27 mouse cellular contexts compared by ENCODE assay signal in the genomic region with DNA sequence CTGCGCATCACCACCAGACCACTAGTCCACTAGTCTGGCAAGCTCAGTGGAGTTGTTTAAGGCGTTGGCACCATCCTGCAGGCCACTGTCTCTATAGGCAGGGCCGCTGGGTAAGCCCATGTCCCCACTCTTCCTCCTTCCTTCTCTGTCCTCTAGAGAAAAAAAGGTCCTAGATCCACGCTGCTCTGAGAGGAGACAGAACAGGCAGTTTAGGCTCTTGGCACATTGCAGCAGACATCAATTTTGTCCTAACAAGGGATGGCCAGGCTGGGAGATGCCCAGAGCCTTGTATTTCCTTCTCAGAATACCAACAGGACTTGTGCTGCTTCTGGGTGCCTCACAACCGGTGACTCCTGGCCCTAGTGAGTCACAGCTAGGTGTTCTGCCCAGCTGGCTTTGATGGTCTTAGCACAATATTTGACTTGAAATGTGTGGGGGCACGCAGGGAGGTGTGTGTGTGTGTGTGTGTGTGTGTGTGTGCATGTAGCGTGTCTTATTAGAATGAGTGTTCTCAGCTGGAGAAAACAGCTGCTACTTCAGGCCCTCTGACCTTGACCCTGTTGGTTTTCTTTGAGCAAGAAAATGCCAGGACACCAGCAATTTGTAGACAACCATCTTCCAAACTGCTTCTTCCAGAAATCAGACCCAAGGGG. TPM values are rescaled to one million over a fixed set of nuclear protein-coding genes. Genes with fewer than 3 reads are reported as not detected.
DNase-seq lines count a peak whose midpoint lies in the region; ATAC-seq and TF ChIP-seq lines count a peak whose summit lies in the region.
"Had no signal": no experiment of that assay in that cellular context is flagged by ENCODE, and none has a peak within 500 bp of the region (broad histone marks: within the 10 kb centered on the region; RNA-seq: fewer than 3 reads in every experiment).

No protein-coding gene starts in this region.

- TF ChIP-seq CTCF in kidney, adult 2 months (conservative IDR thresholded peaks at IDR 0.05; ENCODE audit: insufficient read depth, insufficient read length, low read depth, low read length) = no peak
- no peak for TF ChIP-seq CTCF in liver, postnatal 0 days (IDR thresholded peaks at IDR 0.05; ENCODE audit: low read depth)
- no peak for TF ChIP-seq CTCF in testis, adult 2 months (IDR thresholded peaks at IDR 0.05; ENCODE audit: control insufficient read depth, insufficient read depth, insufficient replicate concordance, low read depth, low read length)

- H3K9me3 ChIP-seq in liver, embryonic 12.5 days (replicated peaks) = no peaks in the 10 kb centered on the region
- H3K9me3 ChIP-seq in liver, postnatal 0 days (ENCODE audit: low read length) = no peaks in the 10 kb centered on the region
- H3K9me3 ChIP-seq: embryonic facial prominence, embryonic 12.5 days; heart, embryonic 12.5 days; liver, embryonic 13.5 days; lung, embryonic 15.5 days; midbrain, embryonic 10.5 days; midbrain, embryonic 15.5 days had no signal

- peak; percentile 45 for DNase-seq in kidney, postnatal 10 days
- no peak for DNase-seq in kidney, adult 2 months
- no peak for DNase-seq in liver, postnatal 0 days
- DNase-seq in testis, postnatal 10 days (ENCODE audit: low spot score) = no peak
- DNase-seq in left cerebral cortex, adult 11 months (ENCODE audit: low spot score) = no peak
- no peak for DNase-seq in gastrocnemius, postnatal 36 days
- DNase-seq: adrenal gland, postnatal 25 days; cerebellum, adult 11-12 months; cerebellum, adult 9-11 months; embryo, embryonic 11 days; heart, adult 2 months; heart, postnatal 4 days; kidney, adult 11 months; kidney, postnatal 25 days; liver, embryonic 13.5 days; right cerebral cortex, postnatal 4 days; thymus, postnatal 14 days had no signal

- intact Hi-C loops in gastrocnemius, postnatal 36 days (cut with DNase I) = no loop called here

- no peak for TF ChIP-seq EP300 in liver, postnatal 0 days (IDR thresholded peaks at IDR 0.05; ENCODE audit: low read depth)

- no peaks in the 10 kb centered on the region for H3K4me1 ChIP-seq in kidney, adult 2 months (ENCODE audit: control insufficient read depth, insufficient read depth, low read length)
- peaks cover 39% of the 10 kb centered on the region for H3K4me1 ChIP-seq in liver, embryonic 12.5 days
- peaks cover 11% of the 10 kb centered on the region for H3K4me1 ChIP-seq in liver, postnatal 0 days (ENCODE audit: insufficient read depth)
- peaks cover 11% of the 10 kb centered on the region for H3K4me1 ChIP-seq in testis, adult 2 months (ENCODE audit: control insufficient read depth, insufficient read depth, low read length)

- no peak overlapping the region for H3K9ac ChIP-seq in liver, embryonic 12.5 days
- H3K9ac ChIP-seq in liver, postnatal 0 days (replicated peaks) = no peak overlapping the region
- H3K9ac ChIP-seq: embryonic facial prominence, embryonic 12.5 days; heart, embryonic 12.5 days; hindbrain, embryonic 14.5 days; liver, embryonic 13.5 days; lung, embryonic 15.5 days; midbrain, embryonic 15.5 days had no signal

- no peak overlapping the region for H3K4me2 ChIP-seq in liver, embryonic 12.5 days
- no peak overlapping the region for H3K4me2 ChIP-seq in liver, postnatal 0 days (ENCODE audit: low read depth, low read length)
- H3K4me2 ChIP-seq: embryonic facial prominence, embryonic 12.5 days; heart, embryonic 12.5 days; hindbrain, embryonic 14.5 days; liver, embryonic 13.5 days; lung, embryonic 15.5 days; midbrain, embryonic 15.5 days had no signal

- H3K27me3 ChIP-seq in kidney, adult 2 months (replicated peaks; ENCODE audit: control insufficient read depth, insufficient read depth, low read length) = no peaks in the 10 kb centered on the region
- peaks cover 10% of the 10 kb centered on the region; the same call in 1 of the 2 replicates for H3K27me3 ChIP-seq in liver, embryonic 12.5 days (replicated peaks)
- 0 out of 2 replicates have a peak, but pooled peaks cover under 1% of the 10 kb centered on the region for H3K27me3 ChIP-seq in liver, postnatal 0 days (ENCODE audit: insufficient read depth, low read length)
- no peaks in the 10 kb centered on the region for H3K27me3 ChIP-seq in testis, adult 2 months (ENCODE audit: control insufficient read depth, insufficient read depth, low read length)
- H3K27me3 ChIP-seq: embryonic facial prominence, embryonic 12.5 days; lung, embryonic 15.5 days; midbrain, embryonic 15.5 days had no signal

- no peak for TF ChIP-seq POLR2A in kidney, adult 2 months (IDR thresholded peaks at IDR 0.05; ENCODE audit: low read depth, low read length)
- no peak for TF ChIP-seq POLR2A in testis, adult 2 months (IDR thresholded peaks at IDR 0.05; ENCODE audit: control insufficient read depth, low read depth, low read length)

- no peak overlapping the region for H3K27ac ChIP-seq in kidney, adult 2 months (ENCODE audit: insufficient read depth, low read depth, low read length)
- H3K27ac ChIP-seq in liver, embryonic 12.5 days = 0 out of 2 replicates have a peak overlapping the region, but pooled peaks have one; percentile 25
- H3K27ac ChIP-seq in liver, postnatal 0 days (ENCODE audit: low read depth) = no peak overlapping the region
- H3K27ac ChIP-seq in testis, adult 2 months (ENCODE audit: control insufficient read depth, insufficient read depth, low read depth, low read length) = peak overlapping the region; percentile 39
- H3K27ac ChIP-seq: embryonic facial prominence, embryonic 12.5 days; heart, adult 2 months; hindbrain, embryonic 14.5 days; left cerebral cortex, adult 2 months; liver, embryonic 13.5 days; lung, embryonic 15.5 days; midbrain, embryonic 10.5 days; midbrain, embryonic 15.5 days had no signal

- H3K36me3 ChIP-seq in kidney, adult 2 months (ENCODE audit: control insufficient read depth, insufficient read depth, low read length) = no peaks in the 10 kb centered on the region
- H3K36me3 ChIP-seq in liver, embryonic 12.5 days = peaks cover 35% of the 10 kb centered on the region
- H3K36me3 ChIP-seq in liver, postnatal 0 days (replicated peaks; ENCODE audit: insufficient read depth, low read length) = peaks cover 18% of the 10 kb centered on the region
- H3K36me3 ChIP-seq in testis, adult 2 months (ENCODE audit: control insufficient read depth, insufficient read depth, low read length) = peaks cover 4% of the 10 kb centered on the region; the same call in 1 of the 2 replicates
- H3K36me3 ChIP-seq: midbrain, embryonic 15.5 days had no signal

- no peak for ATAC-seq in liver, embryonic 12.5 days
- ATAC-seq in liver, postnatal 0 days = no peak
- ATAC-seq: forebrain, embryonic 14.5 days; midbrain, embryonic 15.5 days had no signal

- WGBS in kidney, adult 2 months = 71% methylated on average over 7 of the region's 7 CpGs
- 84% methylated on average over 7 of the region's 7 CpGs for WGBS in liver, embryonic 12.5 days (ENCODE audit: insufficient replicate concordance)
- 84% methylated on average over 7 of the region's 7 CpGs for WGBS in liver, postnatal 0 days (ENCODE audit: insufficient replicate concordance)

- no peak overlapping the region for H3K4me3 ChIP-seq in kidney, adult 2 months (ENCODE audit: insufficient read depth, low read depth, low read length)
- no peak overlapping the region for H3K4me3 ChIP-seq in liver, embryonic 12.5 days
- no peak overlapping the region for H3K4me3 ChIP-seq in liver, postnatal 0 days (ENCODE audit: low read depth, low read length)
- H3K4me3 ChIP-seq in testis, adult 2 months (ENCODE audit: control insufficient read depth, low read depth, low read length) = no peak overlapping the region
- H3K4me3 ChIP-seq: embryonic facial prominence, embryonic 12.5 days; heart, adult 2 months; heart, embryonic 12.5 days; left cerebral cortex, adult 2 months; liver, embryonic 13.5 days; lung, embryonic 15.5 days; midbrain, embryonic 10.5 days; midbrain, embryonic 15.5 days had no signal

RNA-seq across cellular contexts. Expression of gene Slc7a5, which starts 29.5 kb away (rescaled TPM):
- 4.3 and 4.6 TPM in 2 replicates for polyA plus RNA-seq in kidney, adult 2 months (2012; rRNA removed)
- 52.6 and 58.9 TPM in 2 replicates for polyA plus RNA-seq in liver, embryonic 12.5 days (2016; fragmentation: Nextera tagmentation; extraction: Ambion mirVana)
- 10.5 and 10.8 TPM in 2 replicates for polyA plus RNA-seq in liver, postnatal 0 days (2015; fragmentation: Nextera tagmentation; extraction: Ambion mirVana)
- 84.9 and 104 TPM in 2 replicates for polyA plus RNA-seq in testis, adult 2 months (2012; rRNA removed)
- 1 to 10 TPM; 1.9 to 2.1 TPM for total RNA-seq in gastrocnemius, postnatal 36 days (2021)

RNA-seq across cellular contexts. Expression of gene Klhdc4, which starts 48.6 kb away (rescaled TPM):
- 14.6 and 16.4 TPM in 2 replicates for polyA plus RNA-seq in kidney, adult 2 months (2012; rRNA removed)
- 34.1 and 36.2 TPM in 2 replicates for polyA plus RNA-seq in liver, embryonic 12.5 days (2016; fragmentation: Nextera tagmentation; extraction: Ambion mirVana)
- 8.2 and 8.7 TPM in 2 replicates for polyA plus RNA-seq in liver, postnatal 0 days (2015; fragmentation: Nextera tagmentation; extraction: Ambion mirVana)
- polyA plus RNA-seq in testis, adult 2 months (2012; rRNA removed) = 12.5 and 13.6 TPM in 2 replicates
- total RNA-seq in gastrocnemius, postnatal 36 days (2021) = 1 to 10 TPM; 9.0 TPM

Comparison
In these comparisons a context has a peak if more than half of its experiments do, and no peak if none do; other contexts are left out.
1. H3K27ac ChIP-seq: peak in liver, embryonic 12.5 days (single experiment) and testis, adult 2 months (single experiment); none in kidney, adult 2 months (single experiment) and liver, postnatal 0 days (single experiment).